Mouse (Mus musculus): Measurements from ENCODE around the gene Cyp2d26.

The Cyp2d26 gene

DNA sequence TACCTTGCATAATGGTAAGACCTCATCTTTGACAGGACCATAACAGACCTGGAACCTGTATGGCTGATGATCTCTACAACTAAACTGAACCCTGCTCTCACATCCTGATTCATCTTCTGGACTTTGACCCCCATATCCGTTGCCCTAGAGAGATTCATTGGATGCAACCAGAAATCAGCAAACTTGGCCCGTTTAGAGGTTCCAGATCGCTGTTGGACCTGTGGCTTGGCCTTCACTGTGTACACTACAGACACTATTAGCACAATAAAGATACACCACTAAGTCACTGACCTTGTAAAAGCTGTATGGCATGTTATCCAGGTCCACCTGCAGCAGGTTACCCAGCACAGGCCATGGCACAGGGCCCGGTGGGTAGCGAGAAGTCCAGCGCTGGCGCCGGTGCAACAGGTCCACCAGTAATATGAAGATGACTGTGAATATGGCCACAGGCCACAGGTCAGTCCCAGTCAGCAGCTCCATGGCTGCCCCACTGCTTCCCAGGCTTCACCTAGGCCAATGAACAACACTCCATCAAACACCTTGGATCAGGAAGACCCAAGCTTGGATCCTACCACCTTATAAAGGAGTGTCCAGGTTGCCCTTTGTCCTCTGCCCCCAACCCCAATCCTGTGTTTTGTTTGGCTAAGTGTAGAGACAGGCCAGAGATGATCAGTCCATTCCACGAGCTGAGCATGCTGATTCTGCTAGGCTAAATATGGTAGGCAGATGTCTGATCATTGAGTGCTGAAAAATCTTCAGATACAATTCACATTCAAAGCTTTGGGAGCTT, 30.3 kb downstream of the Cyp2d26 start, which contains the start of gene Cyp2d40:
TSS of gene Cyp2d40 (minus strand) at position 553 of the 790 bp plus-strand sequence.
- DNase-seq (ENCODE audit: low spot score), result no peak

DNA sequence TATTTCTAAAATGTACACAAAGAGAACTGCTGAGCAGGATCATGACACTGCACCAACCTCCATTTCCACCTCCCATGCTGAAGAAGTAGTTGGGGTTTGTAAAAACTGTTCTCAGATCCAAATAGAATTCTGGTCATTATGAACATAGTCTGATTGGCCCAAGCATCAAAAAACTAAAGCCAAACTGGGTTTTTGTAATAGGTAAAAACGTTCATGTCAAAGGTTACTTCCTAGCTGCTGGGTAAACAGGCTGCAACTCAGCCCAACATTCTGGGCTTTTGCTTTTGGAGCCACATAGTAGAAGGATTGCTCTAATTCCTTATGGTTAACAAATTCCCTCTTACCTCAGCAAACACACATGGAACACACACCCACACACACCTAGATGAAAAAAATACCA, 46.0 kb downstream of the Cyp2d26 start:
- no peak for DNase-seq (ENCODE audit: low spot score)

- DNase-seq (ENCODE audit: low spot score), result no peak
These were observed 46.6 kb downstream of the Cyp2d26 start for GRCm38 (mm10) chr15:82747516-82747915.

Measured in MN1 (cell line).